Mouse (Mus musculus): ENCODE data around the gene Tbx2. TPM values are rescaled to one million over a fixed set of nuclear protein-coding genes. Genes with fewer than 3 reads are reported as not detected.

Tbx2 gene
- total RNA-seq, 2 experiments from 2014 or later = 3.7 to 3.9 TPM

GRCm38 (mm10) chr11:85838424-85839257, 6.3 kb downstream of the Tbx2 start:
- intact Hi-C loops (cut with DNase I) = no loop called here
- DNase-seq = no peak

DNA sequence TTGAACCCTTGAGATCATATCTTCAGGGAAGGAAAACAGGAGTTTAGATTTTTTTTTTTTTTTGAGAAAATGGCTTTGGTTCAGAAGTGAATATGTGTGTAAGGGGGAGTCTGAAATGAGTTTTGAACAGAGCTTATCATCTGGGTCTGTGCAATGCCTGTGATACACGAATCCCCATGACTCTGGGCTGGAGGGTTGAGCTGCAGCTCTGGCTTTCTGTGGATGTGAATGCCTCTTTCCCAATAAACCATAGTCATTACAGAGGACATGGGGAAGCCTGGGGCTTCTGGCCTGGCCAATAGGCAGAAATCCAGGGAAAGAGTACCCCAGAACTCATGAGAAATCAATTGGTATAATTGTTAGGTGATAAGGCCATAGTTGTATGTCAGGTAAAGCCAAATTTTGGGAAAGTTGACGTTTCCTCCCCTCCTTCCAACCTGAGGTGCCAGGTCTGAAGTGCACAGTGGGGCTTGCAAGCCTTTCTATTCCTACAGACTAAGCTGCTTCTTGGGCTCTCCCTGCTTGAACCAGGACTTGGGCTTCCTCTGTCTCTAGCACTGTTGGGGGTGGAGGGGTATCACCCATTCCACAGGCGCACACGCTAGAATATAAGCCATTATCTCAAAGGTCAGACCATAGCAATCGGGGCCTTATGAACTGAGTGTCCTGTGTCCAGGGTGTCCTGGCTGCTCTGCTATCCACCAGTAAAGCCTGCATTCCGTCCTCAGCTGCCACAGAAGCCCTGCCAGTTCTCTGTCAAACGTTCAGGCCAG, 7.1 kb downstream of the Tbx2 start:
- intact Hi-C loops (cut with DNase I) = loop anchor here (5.0 to 10.0 kb wide), 2 partner anchors 312 to 455 kb away; no protein-coding TSS in a partner anchor
- no peak for DNase-seq

DNA sequence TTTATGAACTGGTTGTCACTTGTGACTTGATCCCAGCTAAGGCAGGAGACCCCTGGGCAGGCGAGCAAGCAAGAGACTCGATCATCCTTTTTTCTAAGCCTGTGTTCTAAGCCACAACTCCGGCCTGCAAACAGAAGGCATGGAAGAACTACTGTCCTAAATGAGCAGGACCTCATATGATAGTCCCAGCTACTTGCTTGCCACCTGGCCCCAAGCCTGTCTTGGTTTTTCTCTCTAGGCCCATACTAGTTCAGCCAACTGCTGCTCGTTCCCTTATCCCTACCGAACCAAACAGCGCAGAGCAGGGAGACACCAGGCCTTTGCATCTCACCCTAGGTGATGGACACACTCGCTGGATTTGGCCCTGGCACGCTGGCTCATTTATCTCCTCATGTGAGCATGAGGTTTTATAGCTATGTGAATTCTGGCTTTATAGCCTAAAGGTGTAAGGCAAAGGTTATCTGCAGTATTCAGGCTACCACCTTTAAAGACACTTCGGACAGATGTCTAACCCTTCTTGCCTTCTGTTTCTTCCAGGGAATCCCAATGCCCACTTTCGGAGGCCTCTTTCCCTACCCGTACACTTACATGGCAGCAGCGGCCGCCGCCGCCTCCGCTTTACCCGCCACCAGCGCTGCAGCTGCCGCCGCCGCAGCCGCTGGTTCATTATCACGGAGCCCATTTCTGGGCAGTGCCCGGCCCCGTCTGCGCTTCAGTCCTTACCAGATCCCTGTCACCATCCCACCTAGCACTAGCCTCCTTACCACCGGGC, 7.9 kb downstream of the Tbx2 start:
- intact Hi-C loops (cut with DNase I) = loop anchor here (5.0 to 10.0 kb wide), 2 partner anchors 313 to 455 kb away; no protein-coding TSS in a partner anchor
- no peak for DNase-seq

DNA sequence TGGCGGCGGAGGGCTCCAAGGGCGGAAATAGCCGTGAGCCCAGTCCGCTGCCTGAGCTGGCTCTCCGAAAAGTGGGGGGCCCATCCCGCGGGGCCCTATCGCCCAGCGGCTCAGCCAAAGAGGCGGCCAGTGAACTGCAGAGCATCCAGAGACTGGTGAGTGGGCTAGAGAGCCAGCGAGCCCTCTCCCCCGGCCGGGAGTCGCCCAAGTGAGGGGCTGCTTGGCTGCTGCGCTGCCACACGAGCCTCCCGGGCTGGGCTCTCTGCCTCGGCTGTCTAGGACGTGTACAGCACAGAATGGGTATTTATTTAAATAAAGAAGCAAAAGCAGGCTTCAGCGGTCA, 8.4 kb downstream of the Tbx2 start:
- intact Hi-C loops (cut with DNase I) = loop anchor here (5.0 to 10.0 kb wide), 2 partner anchors 313 to 456 kb away; no protein-coding TSS in a partner anchor
- no peak for DNase-seq

DNA sequence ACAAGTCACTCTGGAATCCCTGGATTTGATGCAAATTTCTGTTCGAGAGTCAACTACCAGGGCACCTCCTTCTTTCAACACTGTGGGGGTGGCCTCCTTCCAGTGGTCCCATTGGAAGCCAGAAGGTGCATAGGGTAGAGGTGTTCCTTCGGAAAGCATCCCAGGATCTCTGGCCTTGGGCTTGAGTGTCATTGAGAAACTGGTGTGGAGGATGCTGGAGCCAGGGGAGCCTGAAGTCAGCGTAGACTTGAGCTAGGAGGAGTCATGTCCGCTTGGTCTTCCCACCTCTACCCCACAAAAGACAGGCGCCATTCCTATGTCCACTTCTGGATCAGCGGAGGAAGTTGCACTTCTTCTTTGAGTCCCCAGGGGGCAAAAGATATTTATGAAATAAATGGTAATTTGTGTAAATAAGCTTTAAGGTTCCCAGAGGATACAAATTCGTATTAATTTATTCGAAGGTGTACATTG, 8.9 kb downstream of the Tbx2 start:
- intact Hi-C loops (cut with DNase I) = loop anchor here (5.0 to 10.0 kb wide), 2 partner anchors 314 to 456 kb away; no protein-coding TSS in a partner anchor
- DNase-seq = no peak

DNA sequence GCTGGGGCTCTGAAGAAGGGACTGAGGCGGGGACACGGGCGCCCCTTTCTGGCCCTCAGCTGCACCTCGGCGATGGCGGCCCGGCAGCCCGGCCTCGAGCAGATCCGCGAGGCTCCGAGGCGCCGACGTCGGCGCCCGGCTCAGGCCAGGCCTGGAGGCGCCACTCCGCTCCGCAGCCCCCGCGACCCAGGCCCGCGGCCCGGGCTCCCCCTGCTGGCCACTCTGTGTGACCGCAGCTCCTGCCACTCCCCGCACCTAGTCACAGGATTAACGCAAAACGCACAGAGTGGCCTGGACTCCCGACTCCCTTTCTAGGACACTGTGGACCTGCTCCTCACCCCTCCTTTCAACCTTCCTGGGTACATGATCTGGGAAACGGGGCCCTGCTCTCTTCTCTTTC, 9.6 kb downstream of the Tbx2 start:
- DNase-seq = peak; percentile 83

DNA sequence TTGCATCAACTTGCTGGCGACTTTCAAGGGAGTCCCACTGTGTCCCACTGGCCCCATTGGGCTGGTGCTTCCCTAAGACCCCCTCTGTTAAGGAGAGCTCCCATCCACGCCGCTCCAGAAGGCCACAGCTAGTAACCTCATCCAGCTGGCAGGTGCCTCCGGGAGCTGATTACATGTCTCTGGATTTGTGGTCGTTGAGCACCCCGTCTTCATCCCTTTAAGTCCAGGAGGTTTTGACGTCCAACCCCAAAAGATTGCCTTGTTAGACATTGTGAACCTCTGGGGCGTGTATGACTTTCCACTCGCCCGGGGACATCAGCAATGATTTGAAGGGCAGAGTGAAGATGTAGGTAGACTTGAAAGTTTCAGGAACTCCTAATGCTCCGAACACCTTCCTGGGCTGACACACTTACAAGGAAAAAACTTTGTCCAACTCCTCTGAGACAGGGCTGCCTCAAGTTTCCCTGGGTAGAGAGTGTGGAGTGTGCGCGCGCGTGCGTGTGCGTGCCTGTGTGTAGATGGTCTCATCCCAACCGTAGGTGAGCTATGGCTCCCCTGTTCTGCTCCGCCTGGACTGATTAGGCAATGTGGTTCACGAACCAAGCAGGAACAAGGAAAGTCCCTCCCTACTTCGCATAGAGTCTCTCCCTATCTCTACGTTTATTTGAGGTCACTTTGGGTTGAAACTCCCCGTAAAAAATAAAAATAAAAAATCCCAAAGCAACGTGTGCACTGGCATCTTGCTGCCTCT, 10.4 kb downstream of the Tbx2 start:
- intact Hi-C loops (cut with DNase I) = loop anchor here (5.0 to 10.0 kb wide), 2 partner anchors 315 to 458 kb away; no protein-coding TSS in a partner anchor
- DNase-seq = no peak

More for the DNA sequence above, 9.6 kb downstream of the Tbx2 start:
- intact Hi-C loops (cut with DNase I) = loop anchor here (5.0 to 10.0 kb wide), 2 partner anchors 315 to 457 kb away; no protein-coding TSS in a partner anchor

GRCm38 (mm10) chr11:85843347-85843692, 11.0 kb downstream of the Tbx2 start:
- peak; percentile 74 for DNase-seq
- intact Hi-C loops (cut with DNase I) = loop anchor here (5.0 to 10.0 kb wide), 2 partner anchors 316 to 459 kb away; no protein-coding TSS in a partner anchor

- DNase-seq = peak; percentile 91
- intact Hi-C loops (cut with DNase I) = loop anchor here (5.0 to 10.0 kb wide), 2 partner anchors 317 to 460 kb away; no protein-coding TSS in a partner anchor
These were observed 12.0 kb downstream of the Tbx2 start for GRCm38 (mm10) chr11:85844144-85844965.

DNA sequence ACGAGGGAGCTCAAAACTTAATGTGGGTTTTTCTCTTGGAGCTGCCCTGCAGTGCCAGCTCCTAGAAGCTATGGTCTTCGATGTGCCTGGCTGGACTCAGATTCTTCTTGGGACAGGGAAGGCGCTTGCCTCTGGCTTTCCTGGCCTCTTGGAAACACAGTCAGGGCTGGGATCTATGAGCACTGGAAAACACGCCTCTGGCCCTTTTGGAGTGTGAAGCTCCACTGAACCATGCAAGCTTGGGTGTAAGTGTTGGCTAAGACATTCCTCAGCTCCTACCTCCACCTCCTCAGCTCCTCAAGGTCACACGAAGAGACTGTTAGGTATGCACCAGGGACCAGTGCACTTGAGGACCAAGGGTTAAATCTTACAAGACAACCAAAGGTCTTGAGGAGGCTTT, 12.6 kb downstream of the Tbx2 start:
- intact Hi-C loops (cut with DNase I) = loop anchor here (5.0 to 10.0 kb wide), 5 partner anchors 127 to 460 kb away; no protein-coding TSS in a partner anchor
- DNase-seq = no peak

- DNase-seq = no peak
- intact Hi-C loops (cut with DNase I) = loop anchor here (5.0 to 10.0 kb wide), 4 partner anchors 126 to 461 kb away; no protein-coding TSS in a partner anchor
These were observed 13.6 kb downstream of the Tbx2 start for GRCm38 (mm10) chr11:85845921-85846320.

DNA sequence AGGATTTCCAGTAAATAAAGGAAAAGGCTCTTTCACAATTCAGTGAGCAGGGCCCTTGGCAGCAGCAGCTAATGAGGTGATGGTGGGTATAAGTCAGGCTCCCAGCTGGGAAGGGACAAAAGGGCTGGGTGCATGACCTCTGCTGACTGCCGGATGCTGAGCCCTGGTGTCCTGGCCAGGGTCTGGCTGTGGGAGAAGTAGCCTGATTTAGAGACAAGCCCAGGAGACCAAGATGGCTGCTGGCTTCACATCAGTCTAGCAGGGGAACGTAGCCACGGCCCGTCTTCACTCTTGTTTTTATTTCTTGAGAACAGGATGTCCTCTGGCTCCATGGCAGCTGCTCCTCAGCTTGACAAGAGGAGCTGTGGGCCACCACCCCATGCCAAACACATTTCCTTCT, 14.2 kb downstream of the Tbx2 start:
- intact Hi-C loops (cut with DNase I) = loop anchor here (5.0 to 10.0 kb wide), 4 partner anchors 126 to 462 kb away; no protein-coding TSS in a partner anchor
- no peak for DNase-seq

DNA sequence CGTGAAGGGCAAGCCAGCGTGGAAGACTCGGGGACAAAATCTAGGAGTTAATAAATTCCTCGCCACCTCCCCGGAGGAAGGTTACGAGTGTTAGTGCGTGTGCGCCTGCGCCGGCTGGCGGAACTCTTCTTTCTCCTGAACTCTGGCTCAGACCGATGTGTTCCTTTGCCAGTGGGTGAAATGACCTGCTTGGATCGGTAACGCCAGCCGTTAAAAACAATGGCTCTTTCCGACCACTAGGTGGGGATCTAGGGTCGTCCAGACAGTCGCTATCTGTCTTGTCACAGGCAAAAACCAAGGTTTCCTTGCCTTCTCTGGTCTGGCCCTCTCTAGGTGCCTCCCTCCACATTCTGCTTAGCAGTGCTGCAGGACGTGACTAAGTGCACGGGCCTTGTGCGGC, 16.7 kb downstream of the Tbx2 start:
- DNase-seq = peak; percentile 67
- intact Hi-C loops (cut with DNase I) = loop anchor here (5.0 to 10.0 kb wide), 4 partner anchors 123 to 464 kb away; no protein-coding TSS in a partner anchor

- DNase-seq = no peak
- intact Hi-C loops (cut with DNase I) = no loop called here
These were observed 17.9 kb downstream of the Tbx2 start, which contains the start of gene Gm11444 for GRCm38 (mm10) chr11:85850233-85850632. Gene Gm11444, minus strand, starts transcription at chr11:85850333.

GRCm38 (mm10) chr11:85850758-85851157, 18.4 kb downstream of the Tbx2 start:
- DNase-seq = no peak
- intact Hi-C loops (cut with DNase I) = no loop called here

- DNase-seq = no peak
- intact Hi-C loops (cut with DNase I) = no loop called here
These were observed 25.8 kb downstream of the Tbx2 start for GRCm38 (mm10) chr11:85857997-85858698.

DNA sequence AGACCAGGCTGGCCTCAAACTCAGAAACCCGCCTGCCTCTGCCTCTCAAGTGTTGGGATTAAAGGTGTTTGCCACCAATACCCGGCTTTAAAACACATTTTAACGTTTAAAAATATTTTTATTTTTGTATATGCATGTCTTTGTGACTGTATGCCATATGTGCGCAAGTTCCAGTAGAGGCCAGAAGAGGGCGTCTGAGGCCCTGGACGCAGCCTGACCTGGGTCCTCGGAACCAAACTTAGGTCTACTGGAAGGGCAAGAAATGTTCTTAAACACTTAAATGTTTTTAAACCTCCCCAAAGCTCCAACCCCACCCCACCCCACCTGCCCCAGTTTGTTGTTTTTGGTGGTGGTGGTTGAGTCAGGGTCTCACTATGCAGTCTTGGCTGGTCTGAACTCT, 32.0 kb downstream of the Tbx2 start:
- no peak for DNase-seq
- intact Hi-C loops (cut with DNase I) = no loop called here
